Mouse (Mus musculus) brain, embryonic 14.5 days (tissue): ENCODE measurements at regions not wholly inside any gene's neighbourhood (a gene's known extent, or its start where the extent isn't known, plus 50 kb on each side); places are given as distances from the start of the nearest gene placed in this dataset.
"Not testable (repeated sequence)": the region's sequence is repeated elsewhere in the genome, so short reads cannot be mapped to it uniquely, and the experiment has no call there.

ENCODE experiments used
- DNase-seq: peaks from one replicate; pipeline ENCODE4 v3.0.0-alpha.2; 2011; ENCODE audit warnings: low read depth
- CTCF ChIP-seq: fragments of 200-500 bp; IDR thresholded peaks from 2 replicates; pipeline ENCODE4 v1.5.1; 2012; ENCODE audit warnings: inconsistent platforms, mild to moderate bottlenecking, moderate library complexity, borderline replicate concordance; ENCODE audit not compliant: insufficient read depth, insufficient read length; ENCODE audit errors: extremely low read depth
- POLR2A ChIP-seq: fragments of 200-500 bp; IDR thresholded peaks from 2 replicates; pipeline ENCODE4 v1.6.1; 2012; ENCODE audit warnings: mild to moderate bottlenecking, inconsistent platforms, borderline replicate concordance; ENCODE audit not compliant: poor library complexity, insufficient read depth, insufficient read length, severe bottlenecking; ENCODE audit errors: extremely low read depth

GRCm38 (mm10) chr3:113703040-113703439, 73.1 kb upstream of the Rnpc3 start:
- not testable (repeated sequence) for DNase-seq

GRCm38 (mm10) chr3:113699063-113699462, 69.1 kb upstream of the Rnpc3 start:
- no peak for DNase-seq
- TF ChIP-seq POLR2A (no peak), CTCF (no peak)

GRCm38 (mm10) chr3:113697471-113697870, 67.5 kb upstream of the Rnpc3 start:
- DNase-seq, result peak; percentile 41
- TF ChIP-seq POLR2A, result no peak
- TF ChIP-seq CTCF, result no peak

GRCm38 (mm10) chr3:113696518-113696917, 66.6 kb upstream of the Rnpc3 start:
- no peak for TF ChIP-seq POLR2A
- TF ChIP-seq CTCF, result no peak
- DNase-seq, result peak; percentile 35
